Mouse (Mus musculus): ENCODE data around the gene Tesc.

GRCm38 (mm10) chr5:118015028-118015427 is 12.5 kb upstream of the Tesc start:
- TF ChIP-seq GATA1 (IDR thresholded peaks at IDR 0.05; ENCODE audit: borderline replicate concordance, low read length) (no peak), FLI1 (IDR thresholded peaks at IDR 0.05; ENCODE audit: low read length) (no peak)

All from megakaryocyte, embryonic 14.5 days (primary cell).